Mouse (Mus musculus) right cerebral cortex, postnatal 14 days (tissue): ENCODE results near the gene Gpatch8.

Source experiments
- DNase-seq: peaks from one replicate; pipeline ENCODE4 v3.0.0; 2022

The Gpatch8 gene

GRCm38 (mm10) chr11:102447497-102447896, 108.7 kb downstream of the Gpatch8 start, which contains the start of gene Fam171a2:
Gene Fam171a2, minus strand, starts transcription at chr11:102447682.
- peak; percentile 86 for DNase-seq

- DNase-seq = no peak
Observed at GRCm38 (mm10) chr11:102446581-102447461, 109.4 kb downstream of the Gpatch8 start.

GRCm38 (mm10) chr11:102445891-102446361, 110.3 kb downstream of the Gpatch8 start:
- DNase-seq = no peak

GRCm38 (mm10) chr11:102445264-102445890, 110.8 kb downstream of the Gpatch8 start:
- no peak for DNase-seq

GRCm38 (mm10) chr11:102444781-102445180, 111.4 kb downstream of the Gpatch8 start:
- DNase-seq = no peak

GRCm38 (mm10) chr11:102444321-102444720, 111.9 kb downstream of the Gpatch8 start:
- no peak for DNase-seq

GRCm38 (mm10) chr11:102443740-102444139, 112.5 kb downstream of the Gpatch8 start:
- no peak for DNase-seq

GRCm38 (mm10) chr11:102442089-102442488, 114.1 kb downstream of the Gpatch8 start:
- DNase-seq = no peak

- DNase-seq = no peak
Observed at GRCm38 (mm10) chr11:102441434-102441833, 114.8 kb downstream of the Gpatch8 start.

- no peak for DNase-seq
Observed at GRCm38 (mm10) chr11:102440255-102440654, 115.9 kb downstream of the Gpatch8 start.

- DNase-seq = no peak
Observed at GRCm38 (mm10) chr11:102439093-102440082, 116.8 kb downstream of the Gpatch8 start.

GRCm38 (mm10) chr11:102438212-102439092, 117.7 kb downstream of the Gpatch8 start:
- DNase-seq = peak; percentile 91

- DNase-seq = peak; percentile 76
Observed at GRCm38 (mm10) chr11:102437120-102438061, 118.8 kb downstream of the Gpatch8 start.

GRCm38 (mm10) chr11:102436471-102436790, 119.8 kb downstream of the Gpatch8 start:
- no peak for DNase-seq

- DNase-seq = no peak
Observed at GRCm38 (mm10) chr11:102435754-102436470, 120.3 kb downstream of the Gpatch8 start.

- no peak for DNase-seq
Observed at GRCm38 (mm10) chr11:102434816-102435705, 121.1 kb downstream of the Gpatch8 start.

GRCm38 (mm10) chr11:102434406-102434805, 121.8 kb downstream of the Gpatch8 start:
- peak; percentile 91 for DNase-seq

GRCm38 (mm10) chr11:102433866-102434265, 122.3 kb downstream of the Gpatch8 start:
- DNase-seq = no peak

GRCm38 (mm10) chr11:102432896-102433295, 123.3 kb downstream of the Gpatch8 start:
- DNase-seq = no peak
